Mouse (Mus musculus): Measurements from ENCODE around the gene Vmn1r139.
"Not testable (repeated sequence)": the region's sequence is repeated elsewhere in the genome, so short reads cannot be mapped to it uniquely, and the experiment has no call there.

DNA sequence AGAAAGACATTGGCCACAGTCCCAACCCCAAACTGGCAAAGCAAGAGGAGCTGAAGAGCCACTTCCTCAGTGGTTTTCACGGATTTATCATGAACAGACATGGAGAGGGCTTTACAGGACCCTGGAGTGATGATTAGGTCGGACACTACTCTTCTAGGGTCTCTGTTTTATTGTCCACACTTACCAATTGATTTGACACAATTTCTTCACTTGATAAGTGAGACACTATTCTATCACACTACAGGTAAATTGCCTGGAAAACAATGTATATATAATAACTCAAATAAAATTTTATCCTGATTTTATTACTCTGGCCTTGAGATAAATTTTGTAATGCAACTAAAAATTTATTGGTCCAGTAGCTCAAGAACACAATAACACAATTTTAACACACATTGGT is 40.1 kb upstream of the Vmn1r139 start, which contains the start of gene Vmn1r138:
- not testable (repeated sequence) for TF ChIP-seq CTCF (IDR thresholded peaks at IDR 0.05; ENCODE audit: extremely low read depth, insufficient read depth, insufficient read length, insufficient replicate concordance); POLR2A (IDR thresholded peaks at IDR 0.05; ENCODE audit: low read depth, low read length)
